Comparison of ENCODE assay signal across 9 mouse cellular contexts in the genomic region with DNA sequence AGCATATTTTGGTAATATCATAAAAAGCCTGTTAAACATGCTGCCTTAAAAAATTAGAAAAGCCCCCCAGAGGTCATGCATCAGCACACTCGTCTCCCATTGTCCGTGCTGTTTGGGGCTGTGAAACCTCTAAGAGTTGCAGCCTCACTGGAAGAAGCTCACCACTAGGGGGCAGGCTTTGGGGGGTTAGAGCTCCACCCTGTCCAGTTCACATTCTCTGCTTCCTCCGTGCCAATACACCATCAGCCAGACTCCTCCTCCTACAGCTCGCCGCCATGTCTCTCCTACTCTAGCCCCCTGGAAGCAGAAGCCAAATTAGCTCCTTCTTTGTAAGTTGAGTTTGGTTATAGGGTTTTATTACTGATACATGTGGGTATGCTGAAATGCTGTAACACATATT. TPM values are rescaled to one million over a fixed set of nuclear protein-coding genes. Genes with fewer than 3 reads are reported as not detected.
DNase-seq lines count a peak whose midpoint lies in the region; ATAC-seq and TF ChIP-seq lines count a peak whose summit lies in the region.
"Had no signal": no experiment of that assay in that cellular context is flagged by ENCODE, and none has a peak within 500 bp of the region (broad histone marks: within the 10 kb centered on the region; RNA-seq: fewer than 3 reads in every experiment).

No protein-coding gene starts in this region.

- no peaks in the 10 kb centered on the region for H3K4me1 ChIP-seq in forebrain, embryonic 12.5 days
- no peaks in the 10 kb centered on the region for H3K4me1 ChIP-seq in forebrain, embryonic 16.5 days (replicated peaks; ENCODE audit: control insufficient read depth, insufficient read depth, low read length)
- no peaks in the 10 kb centered on the region for H3K4me1 ChIP-seq in embryonic fibroblast, embryonic 13.5 days (ENCODE audit: control insufficient read depth, insufficient read depth, low read length)
- H3K4me1 ChIP-seq in midbrain, embryonic 14.5 days (ENCODE audit: control insufficient read depth, insufficient read depth, low read length): no peaks in the 10 kb centered on the region
- H3K4me1 ChIP-seq in thymus, adult 2 months (replicated peaks; ENCODE audit: control insufficient read depth, insufficient read depth, low read length): no peaks in the 10 kb centered on the region
- H3K4me1 ChIP-seq: limb, embryonic 13.5 days had no signal

- WGBS in forebrain, embryonic 12.5 days: 53% methylated on average over 5 of the region's 5 CpGs
- WGBS in forebrain, embryonic 16.5 days: 49% methylated on average over 5 of the region's 5 CpGs
- 44% methylated on average over 5 of the region's 5 CpGs for WGBS in midbrain, embryonic 14.5 days
- WGBS in thymus, adult 2 months: 72% methylated on average over 5 of the region's 5 CpGs

- no peak for TF ChIP-seq POLR2A in embryonic fibroblast, embryonic 13.5 days (IDR thresholded peaks at IDR 0.05; ENCODE audit: low read depth, low read length)
- TF ChIP-seq POLR2A in thymus, adult 2 months (IDR thresholded peaks at IDR 0.05; ENCODE audit: control insufficient read depth, extremely low read depth, insufficient read depth, low read length, poor library complexity): no peak

- peak; percentile 85 for DNase-seq in 416B (ENCODE audit: low read depth)
- DNase-seq in adrenal gland, adult 2 months: peak; percentile 82
- peak; percentile 69 to 71 for DNase-seq in kidney, postnatal 4 days
- peak; percentile 67 for DNase-seq in midbrain, embryonic 14.5 days
- peak; percentile 71 for DNase-seq in thymus, adult 2 months

- ATAC-seq in forebrain, embryonic 12.5 days (ENCODE audit: low FRiP score): peak; percentile 51; the same call in 1 of the 2 replicates
- no peak for ATAC-seq in forebrain, embryonic 16.5 days
- ATAC-seq in midbrain, embryonic 14.5 days (ENCODE audit: low FRiP score, low TSS enrichment): no peak

- H3K27me3 ChIP-seq in forebrain, embryonic 12.5 days: no peaks in the 10 kb centered on the region
- H3K27me3 ChIP-seq in forebrain, embryonic 16.5 days (replicated peaks; ENCODE audit: control insufficient read depth, insufficient read depth, low read length): no peaks in the 10 kb centered on the region
- H3K27me3 ChIP-seq in midbrain, embryonic 14.5 days (ENCODE audit: control insufficient read depth, insufficient read depth, low read length): no peaks in the 10 kb centered on the region
- no peaks in the 10 kb centered on the region for H3K27me3 ChIP-seq in thymus, adult 2 months (ENCODE audit: control insufficient read depth, insufficient read depth, low read length)
- H3K27me3 ChIP-seq: limb, embryonic 13.5 days had no signal

- peak; percentile 28; the same call in 1 of the 2 replicates for TF ChIP-seq CTCF in embryonic fibroblast, embryonic 13.5 days (IDR thresholded peaks at IDR 0.05; ENCODE audit: borderline replicate concordance, insufficient read depth, low read length)
- peak; percentile 71; the same call in 1 of the 2 replicates for TF ChIP-seq CTCF in thymus, adult 2 months (IDR thresholded peaks at IDR 0.05; ENCODE audit: borderline replicate concordance, control insufficient read depth, extremely low read depth, insufficient read depth, low read length, poor library complexity)

- no peak overlapping the region for H3K27ac ChIP-seq in forebrain, embryonic 12.5 days
- H3K27ac ChIP-seq in forebrain, embryonic 16.5 days (ENCODE audit: low read length): no peak overlapping the region
- H3K27ac ChIP-seq in embryonic fibroblast, embryonic 13.5 days (ENCODE audit: insufficient read depth, low read length): no peak overlapping the region
- H3K27ac ChIP-seq in midbrain, embryonic 14.5 days (replicated peaks; ENCODE audit: low read depth, low read length): no peak overlapping the region
- H3K27ac ChIP-seq in thymus, adult 2 months (ENCODE audit: control insufficient read depth, insufficient read depth, low read length): no peak overlapping the region
- H3K27ac ChIP-seq: limb, embryonic 13.5 days had no signal

- H3K4me3 ChIP-seq in forebrain, embryonic 12.5 days (replicated peaks): no peak overlapping the region
- H3K4me3 ChIP-seq in forebrain, embryonic 16.5 days (replicated peaks; ENCODE audit: low read length): no peak overlapping the region
- no peak overlapping the region for H3K4me3 ChIP-seq in embryonic fibroblast, embryonic 13.5 days (ENCODE audit: insufficient read depth, low read length)
- no peak overlapping the region for H3K4me3 ChIP-seq in midbrain, embryonic 14.5 days (replicated peaks; ENCODE audit: low read depth, low read length)
- no peak overlapping the region for H3K4me3 ChIP-seq in thymus, adult 2 months (ENCODE audit: control insufficient read depth, insufficient read depth, low read length)
- H3K4me3 ChIP-seq: limb, embryonic 13.5 days had no signal

- no peak overlapping the region for H3K9ac ChIP-seq in forebrain, embryonic 12.5 days
- H3K9ac ChIP-seq in forebrain, embryonic 16.5 days (replicated peaks; ENCODE audit: low read depth, low read length): no peak overlapping the region
- H3K9ac ChIP-seq in midbrain, embryonic 14.5 days (replicated peaks; ENCODE audit: low read length): no peak overlapping the region
- H3K9ac ChIP-seq: limb, embryonic 13.5 days had no signal

- no peaks in the 10 kb centered on the region for H3K36me3 ChIP-seq in forebrain, embryonic 12.5 days (replicated peaks)
- H3K36me3 ChIP-seq in forebrain, embryonic 16.5 days (ENCODE audit: control insufficient read depth, insufficient read depth): no peaks in the 10 kb centered on the region
- no peaks in the 10 kb centered on the region for H3K36me3 ChIP-seq in midbrain, embryonic 14.5 days (ENCODE audit: control insufficient read depth, insufficient read depth, low read length)
- H3K36me3 ChIP-seq in thymus, adult 2 months (ENCODE audit: control insufficient read depth, insufficient read depth, low read length): no peaks in the 10 kb centered on the region
- H3K36me3 ChIP-seq: limb, embryonic 13.5 days had no signal

- no peak overlapping the region for H3K4me2 ChIP-seq in forebrain, embryonic 12.5 days
- H3K4me2 ChIP-seq in forebrain, embryonic 16.5 days (ENCODE audit: low read length): no peak overlapping the region
- no peak overlapping the region for H3K4me2 ChIP-seq in midbrain, embryonic 14.5 days (ENCODE audit: low read length)
- H3K4me2 ChIP-seq: limb, embryonic 13.5 days had no signal

- H3K9me3 ChIP-seq in forebrain, embryonic 12.5 days: no peaks in the 10 kb centered on the region
- no peaks in the 10 kb centered on the region for H3K9me3 ChIP-seq in forebrain, embryonic 16.5 days (ENCODE audit: control insufficient read depth, low read length)
- no peaks in the 10 kb centered on the region for H3K9me3 ChIP-seq in midbrain, embryonic 14.5 days (ENCODE audit: control insufficient read depth, low read length)

RNA-seq across cellular contexts. Expression of gene Slc35a1, which starts 14.3 kb away (rescaled TPM):
- 50.2 and 50.8 TPM in 2 replicates for polyA plus RNA-seq in forebrain, embryonic 12.5 days (2016; fragmentation: Nextera tagmentation; extraction: Ambion mirVana)
- polyA plus RNA-seq in forebrain, embryonic 16.5 days (2015; fragmentation: Nextera tagmentation; extraction: Ambion mirVana): 54.8 and 55.3 TPM in 2 replicates
- total RNA-seq in adrenal gland, adult 2 months (2021): 10 to 100 TPM; 29.0 to 41.0 TPM
- 7.9 and 8.3 TPM in 2 replicates for polyA plus RNA-seq in adrenal gland, adult 2 months (2012; rRNA removed)
- 36.6 and 41.4 TPM in 2 replicates for polyA plus RNA-seq in embryonic fibroblast, embryonic 13.5 days (2011; ENCODE audit: insufficient read length, low read depth, missing spikeins)
- 40.2 and 41.8 TPM in 2 replicates for polyA plus RNA-seq in midbrain, embryonic 14.5 days (2014; fragmentation: Nextera tagmentation; extraction: Ambion mirVana)
- 9.0 and 10.6 TPM in 2 replicates for polyA plus RNA-seq in thymus, adult 2 months (2012; rRNA removed)

RNA-seq across cellular contexts. Expression of gene Cfap206, which starts 28.5 kb away (rescaled TPM):
- polyA plus RNA-seq in forebrain, embryonic 12.5 days (2016; fragmentation: Nextera tagmentation; extraction: Ambion mirVana): 1.4 and 1.8 TPM in 2 replicates
- 0.99 and 1.8 TPM in 2 replicates for polyA plus RNA-seq in forebrain, embryonic 16.5 days (2015; fragmentation: Nextera tagmentation; extraction: Ambion mirVana)
- under 1 TPM; 0.26 to 0.73 TPM for total RNA-seq in adrenal gland, adult 2 months (2021)
- not detected in 2 replicates for polyA plus RNA-seq in adrenal gland, adult 2 months (2012; rRNA removed)
- not detected in 2 replicates for polyA plus RNA-seq in embryonic fibroblast, embryonic 13.5 days (2011; ENCODE audit: insufficient read length, low read depth, missing spikeins)
- polyA plus RNA-seq in midbrain, embryonic 14.5 days (2014; fragmentation: Nextera tagmentation; extraction: Ambion mirVana): 1.4 and 1.7 TPM in 2 replicates
- 0.15 and 0.31 TPM in 2 replicates for polyA plus RNA-seq in thymus, adult 2 months (2012; rRNA removed)

RNA-seq across cellular contexts. Expression of gene Gm136, which starts 54.5 kb away (rescaled TPM):
- polyA plus RNA-seq in forebrain, embryonic 12.5 days (2016; fragmentation: Nextera tagmentation; extraction: Ambion mirVana): not detected in 2 replicates
- not detected in 2 replicates for polyA plus RNA-seq in forebrain, embryonic 16.5 days (2015; fragmentation: Nextera tagmentation; extraction: Ambion mirVana)
- not detected for total RNA-seq in adrenal gland, adult 2 months (2021)
- not detected in 2 replicates for polyA plus RNA-seq in adrenal gland, adult 2 months (2012; rRNA removed)
- polyA plus RNA-seq in embryonic fibroblast, embryonic 13.5 days (2011; ENCODE audit: insufficient read length, low read depth, missing spikeins): not detected in 2 replicates
- not detected in 2 replicates for polyA plus RNA-seq in midbrain, embryonic 14.5 days (2014; fragmentation: Nextera tagmentation; extraction: Ambion mirVana)
- polyA plus RNA-seq in thymus, adult 2 months (2012; rRNA removed): not detected in 2 replicates
- polyA plus RNA-seq: limb, embryonic 13.5 days had no signal
